Mouse (Mus musculus): ENCODE measurements around the gene Olfr325. TPM values are rescaled to one million over a fixed set of nuclear protein-coding genes. Genes with fewer than 3 reads are reported as not detected.

Gene Olfr325
- polyA plus RNA-seq, 1 experiment from 2014 or later = not detected

GRCm38 (mm10) chr11:58604688-58605087 lies 27.2 kb downstream of the Olfr325 start:
- Histone ChIP-seq H3K4me3 (no peak overlapping the region), H3K9ac (no peak overlapping the region), H3K4me1 (no peaks in the 10 kb centered on the region), H3K9me3 (no peaks in the 10 kb centered on the region), H3K27ac (no peak overlapping the region), H3K27me3 (no peaks in the 10 kb centered on the region), H3K36me3 (no peaks in the 10 kb centered on the region), H3K4me2 (replicated peaks) (no peak overlapping the region)
- no peak for ATAC-seq (ENCODE audit: insufficient number of reproducible peaks, insufficient read depth, low FRiP score, low TSS enrichment)
- 71% methylated on average over 2 of the region's 2 CpGs for WGBS

GRCm38 (mm10) chr11:58605228-58605627 lies 27.7 kb downstream of the Olfr325 start:
- Histone ChIP-seq H3K4me1 (no peaks in the 10 kb centered on the region), H3K4me3 (no peak overlapping the region), H3K4me2 (replicated peaks) (no peak overlapping the region), H3K27me3 (no peaks in the 10 kb centered on the region), H3K9ac (no peak overlapping the region), H3K36me3 (no peaks in the 10 kb centered on the region), H3K27ac (no peak overlapping the region), H3K9me3 (no peaks in the 10 kb centered on the region)
- WGBS = 81% methylated on average over 3 of the region's 3 CpGs
- no peak for ATAC-seq (ENCODE audit: insufficient number of reproducible peaks, insufficient read depth, low FRiP score, low TSS enrichment)

DNA sequence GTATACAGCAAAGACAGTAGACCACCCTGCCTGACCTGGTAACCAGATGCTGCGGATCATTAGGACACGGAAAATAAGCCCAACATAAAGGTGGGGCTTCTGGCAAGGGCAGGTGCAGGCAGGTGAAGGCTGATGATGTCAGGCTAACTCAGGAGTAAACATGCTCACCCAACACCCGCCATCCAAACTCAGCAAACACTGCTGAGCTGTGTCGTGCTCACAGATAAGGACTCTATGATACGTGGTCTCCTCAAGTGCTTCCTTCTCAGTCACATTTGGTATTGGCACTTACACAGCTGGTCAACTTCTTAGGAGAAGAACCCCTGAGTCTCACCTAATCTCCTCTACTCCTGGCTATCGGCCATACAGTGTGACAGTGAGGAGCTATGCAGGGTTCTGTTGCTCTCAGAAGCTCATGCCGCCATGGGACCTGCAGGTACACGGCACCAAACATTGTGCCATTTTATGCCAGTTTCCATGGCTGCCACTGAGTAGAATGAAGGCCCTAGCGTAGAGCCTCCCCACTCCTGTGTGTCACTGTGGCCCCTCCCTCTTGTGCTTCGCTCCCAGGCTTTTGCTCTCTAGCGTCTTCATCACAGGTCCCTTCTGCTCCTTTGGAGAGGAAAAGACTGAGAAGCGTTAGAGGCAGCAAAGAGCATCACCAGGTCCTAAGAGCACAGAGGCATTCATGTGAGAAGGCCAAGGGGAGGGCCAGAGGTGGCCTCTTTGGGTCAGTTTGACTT lies 28.8 kb downstream of the Olfr325 start:
- no peak for ATAC-seq (ENCODE audit: insufficient number of reproducible peaks, insufficient read depth, low FRiP score, low TSS enrichment)
- Histone ChIP-seq H3K36me3 (no peaks in the 10 kb centered on the region), H3K4me2 (replicated peaks) (no peak overlapping the region), H3K9ac (no peak overlapping the region), H3K27ac (no peak overlapping the region), H3K9me3 (no peaks in the 10 kb centered on the region), H3K4me3 (no peak overlapping the region), H3K27me3 (no peaks in the 10 kb centered on the region), H3K4me1 (no peaks in the 10 kb centered on the region)
- WGBS = 89% methylated on average over 12 of the region's 12 CpGs

GRCm38 (mm10) chr11:58607030-58607429 lies 29.5 kb downstream of the Olfr325 start:
- 87% methylated on average over 6 of the region's 6 CpGs for WGBS

GRCm38 (mm10) chr11:58613359-58613758 lies 35.8 kb downstream of the Olfr325 start:
- 81% methylated on average over 3 of the region's 3 CpGs for WGBS
- ATAC-seq (ENCODE audit: insufficient number of reproducible peaks, insufficient read depth, low FRiP score, low TSS enrichment) = no peak
- Histone ChIP-seq H3K27ac (no peak overlapping the region), H3K4me1 (no peaks in the 10 kb centered on the region), H3K4me2 (replicated peaks) (no peak overlapping the region), H3K9me3 (no peaks in the 10 kb centered on the region), H3K27me3 (no peaks in the 10 kb centered on the region), H3K9ac (no peak overlapping the region), H3K36me3 (no peaks in the 10 kb centered on the region), H3K4me3 (no peak overlapping the region)

More at GRCm38 (mm10) chr11:58607030-58607429, 29.5 kb downstream of the Olfr325 start:
- no peaks in the 10 kb centered on the region for H3K36me3 ChIP-seq
- no peak overlapping the region for H3K27ac ChIP-seq
- H3K9me3 ChIP-seq = no peaks in the 10 kb centered on the region
- H3K4me1 ChIP-seq = no peaks in the 10 kb centered on the region
- no peak overlapping the region for H3K4me3 ChIP-seq
- no peak overlapping the region for H3K9ac ChIP-seq
- no peaks in the 10 kb centered on the region for H3K27me3 ChIP-seq
- no peak for ATAC-seq (ENCODE audit: insufficient number of reproducible peaks, insufficient read depth, low FRiP score, low TSS enrichment)
- no peak overlapping the region for H3K4me2 ChIP-seq (replicated peaks)

GRCm38 (mm10) chr11:58614526-58614925 lies 37.0 kb downstream of the Olfr325 start:
- H3K4me1 ChIP-seq = no peaks in the 10 kb centered on the region
- no peak overlapping the region for H3K4me3 ChIP-seq
- H3K27me3 ChIP-seq = no peaks in the 10 kb centered on the region
- no peak overlapping the region for H3K4me2 ChIP-seq (replicated peaks)
- ATAC-seq (ENCODE audit: insufficient number of reproducible peaks, insufficient read depth, low FRiP score, low TSS enrichment) = no peak
- no peaks in the 10 kb centered on the region for H3K9me3 ChIP-seq
- no peak overlapping the region for H3K9ac ChIP-seq
- H3K27ac ChIP-seq = no peak overlapping the region
- H3K36me3 ChIP-seq = no peaks in the 10 kb centered on the region

DNA sequence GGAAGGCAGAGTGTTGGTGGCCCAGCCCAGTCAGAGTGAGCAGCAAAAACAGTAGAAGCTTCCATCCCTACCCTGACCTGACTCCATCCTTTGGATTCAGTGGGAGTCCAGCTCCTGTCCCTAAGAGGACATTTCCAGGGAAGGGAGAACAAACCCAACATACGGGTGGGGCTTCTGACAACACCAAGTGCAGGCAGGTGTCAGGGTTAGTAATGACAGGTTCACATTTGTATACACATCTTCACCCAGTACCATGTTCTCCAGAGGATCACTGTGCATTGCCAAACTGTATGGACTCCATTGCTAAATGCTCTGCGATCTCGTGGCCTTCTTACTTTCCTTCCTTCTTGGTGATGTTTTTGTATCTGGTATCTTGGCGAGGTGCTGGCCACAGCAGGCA lies 38.4 kb downstream of the Olfr325 start, which contains the start of gene 2210407C18Rik:
2210407C18Rik (minus strand) TSS at position 101 of the 400 bp plus-strand sequence.
- Histone ChIP-seq H3K4me1 (no peaks in the 10 kb centered on the region), H3K36me3 (no peaks in the 10 kb centered on the region), H3K9me3 (no peaks in the 10 kb centered on the region), H3K27me3 (no peaks in the 10 kb centered on the region), H3K4me3 (no peak within 1 kb of the TSS), H3K27ac (no peak within 1 kb of the TSS), H3K4me2 (replicated peaks) (no peak within 1 kb of the TSS), H3K9ac (no peak within 1 kb of the TSS)
- 89% methylated on average over 4 of the region's 4 CpGs for WGBS
- no peak for ATAC-seq (ENCODE audit: insufficient number of reproducible peaks, insufficient read depth, low FRiP score, low TSS enrichment)

- H3K27me3 ChIP-seq = no peaks in the 10 kb centered on the region
- no peaks in the 10 kb centered on the region for H3K36me3 ChIP-seq
- H3K9me3 ChIP-seq = no peaks in the 10 kb centered on the region
- WGBS = 73% methylated on average over 3 of the region's 3 CpGs
- no peaks in the 10 kb centered on the region for H3K4me1 ChIP-seq
- H3K9ac ChIP-seq = no peak overlapping the region
- no peak overlapping the region for H3K27ac ChIP-seq
- no peak overlapping the region for H3K4me3 ChIP-seq
- no peak for ATAC-seq (ENCODE audit: insufficient number of reproducible peaks, insufficient read depth, low FRiP score, low TSS enrichment)
- no peak overlapping the region for H3K4me2 ChIP-seq (replicated peaks)
These were observed 40.8 kb downstream of the Olfr325 start for GRCm38 (mm10) chr11:58618369-58618768.

DNA sequence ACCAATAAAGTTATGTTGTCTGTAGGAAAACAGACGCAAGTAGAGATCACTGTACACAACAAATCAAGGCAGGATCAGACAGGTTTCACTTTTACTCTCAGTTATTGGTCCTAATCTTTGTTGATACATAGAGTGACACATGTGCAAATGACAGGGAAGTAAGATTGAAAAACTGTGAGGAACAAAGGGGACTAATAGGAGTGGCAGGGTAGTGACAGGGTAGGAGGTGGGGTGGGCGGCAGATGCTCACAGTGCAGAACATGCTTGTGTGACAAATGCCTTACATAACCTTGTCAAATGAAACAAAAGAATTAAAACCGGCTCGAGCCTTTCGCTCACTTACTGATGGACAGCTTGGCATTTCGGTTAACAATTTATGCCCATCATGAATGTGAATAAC lies 41.3 kb downstream of the Olfr325 start:
- H3K9ac ChIP-seq = no peak overlapping the region
- H3K27ac ChIP-seq = no peak overlapping the region
- H3K4me3 ChIP-seq = no peak overlapping the region
- H3K27me3 ChIP-seq = no peaks in the 10 kb centered on the region
- H3K4me1 ChIP-seq = no peaks in the 10 kb centered on the region
- 78% methylated on average over 6 of the region's 6 CpGs for WGBS
- ATAC-seq (ENCODE audit: insufficient number of reproducible peaks, insufficient read depth, low FRiP score, low TSS enrichment) = no peak
- no peaks in the 10 kb centered on the region for H3K9me3 ChIP-seq
- no peak overlapping the region for H3K4me2 ChIP-seq (replicated peaks)
- H3K36me3 ChIP-seq = no peaks in the 10 kb centered on the region

DNA sequence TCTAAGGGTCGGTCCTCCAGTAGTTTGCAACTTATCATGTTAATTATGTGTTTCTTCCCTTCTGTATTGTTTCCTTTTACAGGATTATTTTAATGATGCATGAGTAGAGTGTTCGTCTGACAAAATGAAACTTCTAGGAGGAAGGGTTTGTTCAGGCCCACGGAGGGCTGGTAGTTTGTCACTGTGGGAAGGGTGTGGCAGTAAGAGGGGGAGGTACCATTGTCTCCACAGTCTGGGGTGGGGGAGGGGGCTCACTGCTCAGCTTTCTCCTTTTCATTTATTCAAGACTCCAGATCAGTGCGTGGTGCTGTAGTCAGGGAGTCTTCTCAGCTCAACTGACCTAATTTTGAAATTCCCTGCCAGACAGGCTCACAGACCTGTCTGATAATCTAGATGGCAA lies 48.6 kb downstream of the Olfr325 start:
- H3K4me1 ChIP-seq = no peaks in the 10 kb centered on the region
- H3K9me3 ChIP-seq = no peaks in the 10 kb centered on the region
- H3K4me2 ChIP-seq (replicated peaks) = no peak overlapping the region
- no peak overlapping the region for H3K27ac ChIP-seq
- no peaks in the 10 kb centered on the region for H3K27me3 ChIP-seq
- 63% methylated on average over 4 of the region's 4 CpGs for WGBS
- no peak overlapping the region for H3K9ac ChIP-seq
- H3K4me3 ChIP-seq = no peak overlapping the region
- H3K36me3 ChIP-seq = no peaks in the 10 kb centered on the region
- ATAC-seq (ENCODE audit: insufficient number of reproducible peaks, insufficient read depth, low FRiP score, low TSS enrichment) = no peak

DNA sequence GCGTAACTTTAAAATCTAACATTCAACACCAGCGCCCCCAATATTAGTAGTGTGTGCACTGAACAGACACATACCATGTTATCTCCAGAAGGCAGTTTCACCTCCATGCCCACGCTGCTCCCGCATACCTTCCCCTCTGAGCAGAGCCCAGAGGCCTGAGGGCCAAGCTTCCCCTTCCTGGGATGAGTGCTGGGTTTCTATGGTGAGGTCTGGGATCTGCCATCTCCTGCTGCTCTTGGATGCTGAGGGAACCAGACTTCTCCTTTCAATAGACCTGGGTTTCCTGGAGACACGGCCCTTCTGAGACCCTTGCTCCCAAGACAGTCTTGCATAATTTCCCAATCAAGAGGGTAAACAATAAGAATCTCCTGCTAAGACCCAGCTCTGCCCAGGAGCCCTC lies 52.9 kb downstream of the Olfr325 start, which contains the start of gene Olfr323:
Olfr323 (minus strand) TSS at position 101 of the 400 bp plus-strand sequence.
- Histone ChIP-seq H3K27ac (no peak within 1 kb of the TSS), H3K36me3 (no peaks in the 10 kb centered on the region), H3K4me1 (no peaks in the 10 kb centered on the region), H3K9ac (no peak within 1 kb of the TSS), H3K4me3 (no peak within 1 kb of the TSS), H3K4me2 (replicated peaks) (no peak within 1 kb of the TSS), H3K9me3 (no peaks in the 10 kb centered on the region), H3K27me3 (no peaks in the 10 kb centered on the region)
- ATAC-seq (ENCODE audit: insufficient number of reproducible peaks, insufficient read depth, low FRiP score, low TSS enrichment) = no peak
- 76% methylated on average over 5 of the region's 5 CpGs for WGBS
